Mouse (Mus musculus): ENCODE results near the gene Tmem94.

Gene Tmem94

DNA sequence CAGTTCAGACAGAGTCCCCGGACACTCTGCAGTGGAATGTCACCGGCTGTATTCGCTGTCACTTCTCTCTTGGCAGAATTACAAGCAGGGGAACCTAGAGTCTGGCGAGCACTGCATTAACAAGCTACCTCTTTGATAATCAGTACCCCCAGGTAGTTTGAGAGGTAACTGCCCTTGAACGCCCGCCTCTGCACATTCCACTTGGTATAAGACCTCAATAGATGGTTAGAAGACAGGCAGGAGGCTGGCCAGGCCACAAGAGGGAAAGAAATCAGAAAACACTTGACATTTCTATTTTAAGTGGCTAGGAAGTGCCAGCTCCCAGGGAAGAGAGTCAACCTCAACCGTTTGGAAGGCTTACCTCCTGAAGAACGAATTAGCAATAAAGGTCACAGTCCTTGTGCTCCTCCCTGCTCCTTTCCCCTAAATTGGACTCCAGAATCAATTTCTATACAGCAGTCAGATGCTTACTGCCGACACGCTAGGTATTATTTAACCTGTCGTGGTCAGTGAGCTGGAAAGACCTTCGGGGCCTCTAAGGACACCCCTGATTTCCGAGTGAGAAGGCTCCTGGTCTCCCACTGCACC lies 1.2 kb downstream of the Tmem94 start:
- DNase-seq (ENCODE audit: low spot score): peak; percentile 71

DNA sequence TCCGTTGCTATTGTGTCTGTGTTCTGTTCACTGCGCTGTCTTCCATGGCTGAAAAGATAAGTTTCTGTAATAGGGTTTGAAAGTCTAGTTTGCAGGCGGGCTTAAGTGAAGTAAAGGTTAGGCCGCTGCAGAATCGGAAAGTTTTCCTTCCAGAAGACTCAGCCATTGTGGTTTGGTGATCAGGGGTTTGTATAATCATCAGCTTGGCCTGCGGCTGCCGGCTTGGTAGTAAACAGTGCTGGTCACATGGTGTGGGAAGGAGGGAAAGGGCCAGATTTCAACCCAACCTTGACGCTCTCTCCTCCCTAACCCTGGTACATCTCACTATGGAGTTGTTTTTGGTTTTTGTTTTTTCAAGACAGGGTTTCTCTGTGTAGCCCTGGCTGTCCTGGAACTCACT lies 1.7 kb downstream of the Tmem94 start:
- DNase-seq (ENCODE audit: low spot score): no peak

GRCm38 (mm10) chr11:115768896-115769295 lies 3.7 kb downstream of the Tmem94 start:
- DNase-seq (ENCODE audit: low spot score): no peak

DNA sequence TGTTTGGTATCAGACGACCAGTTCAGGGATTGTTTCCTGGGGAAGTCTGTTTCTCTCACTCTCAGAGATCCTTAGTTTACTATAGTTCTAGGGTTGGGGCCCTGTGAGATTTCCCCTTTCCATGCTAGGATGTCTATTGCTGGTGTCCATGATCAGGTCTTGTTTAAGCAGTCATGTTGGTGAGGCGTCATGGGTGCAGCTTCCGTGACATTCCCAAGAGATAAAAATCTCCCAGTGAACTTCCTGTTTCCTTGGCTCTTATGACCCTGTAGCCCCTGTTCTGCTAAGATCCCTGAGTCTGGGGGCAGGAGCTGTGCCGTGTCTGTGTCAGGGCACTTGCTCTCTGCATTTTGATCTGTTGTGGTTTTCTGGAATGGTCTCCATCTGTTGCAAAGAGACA lies 9.4 kb downstream of the Tmem94 start:
- DNase-seq (ENCODE audit: low spot score): no peak

- DNase-seq (ENCODE audit: low spot score): no peak
Observed at GRCm38 (mm10) chr11:115775821-115776665, 10.8 kb downstream of the Tmem94 start.

GRCm38 (mm10) chr11:115776954-115777353 lies 11.7 kb downstream of the Tmem94 start:
- no peak for DNase-seq (ENCODE audit: low spot score)

DNA sequence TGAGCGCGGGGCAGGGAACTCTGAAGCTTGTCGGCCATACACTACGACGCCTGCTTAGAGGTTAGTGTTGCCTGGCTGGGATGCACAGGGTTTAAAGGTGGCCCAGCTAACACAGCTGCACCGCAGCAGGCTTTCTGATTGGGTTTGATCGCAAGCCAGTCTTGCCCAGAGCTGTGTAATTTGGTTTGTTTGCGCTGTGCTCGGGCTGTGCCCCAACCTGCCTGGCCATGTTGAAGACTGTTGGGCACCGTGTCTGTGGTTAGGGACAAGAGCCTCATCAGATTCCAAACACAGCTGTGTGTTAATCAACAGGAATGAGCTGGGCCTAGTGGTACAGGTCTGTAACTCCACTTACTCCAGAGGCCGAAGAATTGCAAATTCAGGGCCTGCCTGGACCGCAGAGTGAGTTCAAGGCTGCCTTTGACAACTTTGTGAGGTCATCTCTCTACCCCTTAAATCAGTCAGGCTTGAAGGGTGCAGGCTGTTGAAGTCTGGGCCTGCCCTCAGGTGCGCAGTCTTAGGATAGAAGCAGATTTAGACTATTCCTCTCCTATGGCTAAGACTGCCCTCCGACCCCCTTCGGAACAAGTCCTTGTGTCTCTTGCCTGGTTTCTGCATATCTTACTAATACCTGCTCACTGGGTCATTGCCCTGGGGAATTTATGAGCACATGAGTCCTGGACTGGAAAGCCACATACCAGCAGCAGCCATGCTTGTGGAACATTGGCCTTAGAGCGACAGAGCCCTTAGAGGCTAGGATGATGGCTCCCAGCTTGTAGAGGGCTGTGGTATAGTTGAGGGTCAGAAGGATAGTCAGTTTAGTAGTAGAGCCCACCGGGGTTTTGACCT lies 12.5 kb downstream of the Tmem94 start:
- peak; percentile 46 for DNase-seq (ENCODE audit: low spot score)

DNA sequence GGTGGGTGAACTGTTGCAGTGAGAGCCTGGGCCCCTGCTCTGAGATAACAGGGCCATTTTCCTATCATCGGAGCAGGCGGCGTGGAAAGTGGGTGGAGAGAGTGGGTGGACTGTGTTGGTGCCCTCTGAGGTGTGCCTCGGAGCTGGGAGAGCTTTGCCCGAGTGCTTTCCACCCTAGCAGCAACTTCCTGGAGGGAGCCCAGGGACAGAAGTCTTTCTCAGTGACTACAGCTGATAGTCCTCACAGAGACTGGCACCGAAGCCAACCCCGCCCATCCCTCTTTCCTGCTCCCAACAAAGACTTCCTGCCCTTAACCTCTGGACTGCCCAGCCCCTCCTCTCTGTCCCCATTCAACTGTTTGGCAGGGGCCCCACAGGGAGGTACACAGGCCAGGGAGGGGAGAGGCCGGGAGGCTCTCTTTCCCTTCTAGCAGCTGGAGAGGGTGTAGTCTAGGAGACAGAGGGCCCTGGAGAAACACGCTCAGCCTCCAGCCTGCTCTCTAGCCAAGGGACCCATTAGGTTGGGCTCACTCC lies 13.9 kb downstream of the Tmem94 start:
- peak; percentile 97 for DNase-seq (ENCODE audit: low spot score)

GRCm38 (mm10) chr11:115780141-115781070 lies 15.2 kb downstream of the Tmem94 start:
- no peak for DNase-seq (ENCODE audit: low spot score)

- DNase-seq (ENCODE audit: low spot score): no peak
Observed at GRCm38 (mm10) chr11:115786473-115786872, 21.2 kb downstream of the Tmem94 start.

- DNase-seq (ENCODE audit: low spot score): no peak
Observed at GRCm38 (mm10) chr11:115789787-115790186, 24.6 kb downstream of the Tmem94 start.

GRCm38 (mm10) chr11:115791919-115792318 lies 26.7 kb downstream of the Tmem94 start:
- DNase-seq (ENCODE audit: low spot score): no peak

DNA sequence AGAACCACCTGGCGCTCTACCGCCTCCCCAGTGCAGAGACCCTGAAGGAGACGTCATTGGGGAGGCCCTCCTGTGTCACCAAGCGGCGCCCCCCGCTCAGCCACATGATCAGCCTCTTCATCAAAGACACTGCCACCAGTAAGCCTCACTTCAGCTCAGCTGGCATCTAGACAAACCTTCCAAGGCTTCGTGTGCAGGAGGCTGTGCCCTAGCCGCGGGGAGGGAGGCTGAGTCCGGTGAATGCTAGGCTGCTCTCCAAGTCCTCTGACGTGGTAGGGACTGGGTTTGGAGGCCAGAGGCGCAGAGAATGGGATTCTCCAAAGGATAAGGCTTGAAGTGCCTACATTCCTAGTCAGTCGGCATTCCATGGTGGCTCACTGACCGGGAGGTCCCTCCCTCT lies 27.1 kb downstream of the Tmem94 start:
- DNase-seq (ENCODE audit: low spot score): no peak

- no peak for DNase-seq (ENCODE audit: low spot score)
Observed at GRCm38 (mm10) chr11:115796898-115797297, 31.7 kb downstream of the Tmem94 start.

GRCm38 (mm10) chr11:115797665-115798064 lies 32.4 kb downstream of the Tmem94 start:
- no peak for DNase-seq (ENCODE audit: low spot score)

- DNase-seq (ENCODE audit: low spot score): no peak
Observed at GRCm38 (mm10) chr11:115800981-115801380, 35.7 kb downstream of the Tmem94 start.

- no peak for DNase-seq (ENCODE audit: low spot score)
Observed at GRCm38 (mm10) chr11:115803072-115803709, 38.0 kb downstream of the Tmem94 start.

GRCm38 (mm10) chr11:115805005-115805404 lies 39.8 kb downstream of the Tmem94 start:
- no peak for DNase-seq (ENCODE audit: low spot score)

- DNase-seq (ENCODE audit: low spot score): peak; percentile 71
Observed at GRCm38 (mm10) chr11:115806154-115806553, 40.9 kb downstream of the Tmem94 start.

- DNase-seq (ENCODE audit: low spot score): no peak
Observed at GRCm38 (mm10) chr11:115807306-115807705, 42.1 kb downstream of the Tmem94 start.

GRCm38 (mm10) chr11:115807971-115808370 lies 42.7 kb downstream of the Tmem94 start:
- DNase-seq (ENCODE audit: low spot score): no peak
